Mouse (Mus musculus) forebrain, embryonic 10.5 days (tissue): ENCODE results near the gene Olfr1450. TPM values are rescaled to one million over a fixed set of nuclear protein-coding genes. Genes with fewer than 3 reads are reported as not detected.
"Not testable (repeated sequence)": the region's sequence is repeated elsewhere in the genome, so short reads cannot be mapped to it uniquely, and the experiment has no call there.

Source experiments
- DNase-seq: peaks from one replicate; pipeline ENCODE4 v3.0.0-alpha.2; 2017; ENCODE audit warnings: low spot score; ENCODE audit errors: extremely low spot score
- H3K27ac ChIP-seq: fragments of 300-500 bp; sonication (generic); 2 replicates; pipeline ENCODE4 v1.5.1; 2016; ENCODE audit warnings: mild to moderate bottlenecking
- H3K27me3 ChIP-seq: fragments of 300-500 bp; sonication (generic); 2 replicates; pipeline ENCODE4 v1.6.1; 2016; ENCODE audit warnings: mild to moderate bottlenecking; ENCODE audit not compliant: poor library complexity, severe bottlenecking
- H3K36me3 ChIP-seq: fragments of 300-500 bp; sonication (generic); replicated peaks from 2 replicates; pipeline ENCODE4 v1.6.1; 2016; ENCODE audit warnings: mild to moderate bottlenecking, moderate library complexity
- H3K4me1 ChIP-seq: fragments of 300-500 bp; sonication (generic); 2 replicates; pipeline ENCODE4 v1.6.1; 2016
- H3K4me3 ChIP-seq: fragments of 300-500 bp; sonication (generic); 2 replicates; pipeline ENCODE4 v1.5.1; 2016; ENCODE audit warnings: mild to moderate bottlenecking, moderate library complexity
- H3K9me3 ChIP-seq: fragments of 300-500 bp; sonication (generic); 2 replicates; pipeline ENCODE4 v1.6.1; 2016; ENCODE audit warnings: mild to moderate bottlenecking, moderate library complexity
- WGBS: fragments of 180-500 bp; shearing (Covaris S2); methylation state at CpG from one replicate; pipeline ENCODE4 v1.1.7; 2016; 5-methylcytosine and 5-hydroxymethylcytosine counted together
- polyA plus RNA-seq: library from polyadenylated mRNA; unstranded; fragments of >200 nt; fragmentation: Nextera tagmentation; extraction: Ambion mirVana; gene quantifications from 2 replicates; pipeline ENCODE4 v1.2.1, GENCODE M21; 2016

The Olfr1450 gene
- not detected in 2 replicates for polyA plus RNA-seq

DNA sequence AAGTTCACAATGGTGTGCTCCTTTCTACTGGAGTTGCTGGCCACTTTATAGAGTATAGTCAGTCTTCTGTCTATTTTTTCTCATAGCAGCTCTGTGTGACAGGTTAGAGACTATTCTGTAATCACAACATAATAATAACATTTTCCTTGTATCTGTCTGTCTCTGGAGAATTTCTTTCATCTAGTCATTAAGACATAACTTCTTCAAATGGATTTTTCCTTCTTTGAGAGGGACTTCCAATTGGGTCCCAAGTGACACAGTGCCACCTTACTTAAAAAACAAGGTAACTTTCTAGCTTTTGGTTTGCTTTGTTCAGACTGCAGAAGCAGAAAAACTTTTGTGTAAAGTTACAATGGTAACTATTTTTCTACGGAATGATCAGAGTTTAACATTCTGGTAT, at the start of gene Olfr1450:
Gene Olfr1450, plus strand, starts transcription at position 301 of the 400 bp plus-strand sequence.
- H3K4me3 ChIP-seq = no peak within 1 kb of the TSS
- no peak within 1 kb of the TSS for H3K27ac ChIP-seq
- peaks cover 23% of the 10 kb centered on the region for H3K9me3 ChIP-seq
- DNase-seq = no peak
- no peaks in the 10 kb centered on the region for H3K4me1 ChIP-seq
- no peaks in the 10 kb centered on the region for H3K36me3 ChIP-seq
- no peaks in the 10 kb centered on the region for H3K27me3 ChIP-seq
- 91% methylated on average over 1 of the region's 1 CpGs for WGBS

DNA sequence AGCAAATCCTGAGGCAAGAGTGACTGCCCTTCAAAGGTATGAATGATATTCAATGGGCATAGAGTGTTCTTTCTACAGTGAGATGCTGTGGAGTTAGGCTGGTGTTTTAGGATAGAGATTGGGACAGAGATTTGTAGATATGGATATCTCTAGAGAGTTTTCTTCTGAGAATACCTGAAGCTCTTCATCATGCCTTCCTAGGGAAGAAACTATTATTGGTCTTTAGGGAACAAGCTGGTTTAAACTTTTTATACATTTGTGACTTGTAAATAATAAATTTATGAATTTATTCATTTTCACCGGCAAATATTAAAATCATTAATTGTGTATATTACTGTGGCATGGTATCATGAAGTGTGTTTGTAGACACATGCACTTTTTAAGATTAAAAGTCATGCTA, 46.4 kb upstream of the Olfr1450 start, which contains the start of gene Olfr1447:
Gene Olfr1447, minus strand, starts transcription at position 101 of the 400 bp plus-strand sequence.
- DNase-seq = no peak
- Histone ChIP-seq H3K9me3 (peaks cover 32% of the 10 kb centered on the region), H3K4me3 (no peak within 1 kb of the TSS), H3K27me3 (no peaks in the 10 kb centered on the region), H3K27ac (no peak within 1 kb of the TSS), H3K36me3 (no peaks in the 10 kb centered on the region), H3K4me1 (no peaks in the 10 kb centered on the region)
- WGBS = 94% methylated on average over 1 of the region's 1 CpGs

DNA sequence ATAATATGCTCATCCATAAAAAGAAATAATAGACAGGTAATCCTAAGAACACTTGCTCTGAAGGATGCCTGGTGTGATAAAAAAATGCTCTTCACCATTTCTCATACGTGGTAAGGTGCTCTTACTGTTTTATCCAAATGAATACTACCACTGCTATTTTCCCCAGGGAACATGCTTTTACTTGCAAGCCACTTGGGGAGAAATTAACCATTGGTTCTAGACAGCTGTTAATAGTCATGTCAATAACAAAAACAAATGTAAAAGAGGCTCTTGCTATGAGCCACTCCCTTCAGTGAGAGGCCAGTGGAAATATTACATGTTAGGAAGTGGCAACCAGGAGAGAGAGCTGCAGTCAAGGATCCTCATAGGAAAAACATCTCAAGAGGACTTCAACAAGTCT, 25.7 kb upstream of the Olfr1450 start, which contains the start of gene Olfr1448:
Gene Olfr1448, minus strand, starts transcription at position 101 of the 400 bp plus-strand sequence.
- no peaks in the 10 kb centered on the region for H3K4me1 ChIP-seq
- no peak for DNase-seq
- 75% methylated on average over 1 of the region's 1 CpGs for WGBS
- no peaks in the 10 kb centered on the region for H3K27me3 ChIP-seq
- H3K36me3 ChIP-seq = no peaks in the 10 kb centered on the region
- peaks cover 15% of the 10 kb centered on the region for H3K9me3 ChIP-seq
- H3K4me3 ChIP-seq = no peak within 1 kb of the TSS
- H3K27ac ChIP-seq = no peak within 1 kb of the TSS

DNA sequence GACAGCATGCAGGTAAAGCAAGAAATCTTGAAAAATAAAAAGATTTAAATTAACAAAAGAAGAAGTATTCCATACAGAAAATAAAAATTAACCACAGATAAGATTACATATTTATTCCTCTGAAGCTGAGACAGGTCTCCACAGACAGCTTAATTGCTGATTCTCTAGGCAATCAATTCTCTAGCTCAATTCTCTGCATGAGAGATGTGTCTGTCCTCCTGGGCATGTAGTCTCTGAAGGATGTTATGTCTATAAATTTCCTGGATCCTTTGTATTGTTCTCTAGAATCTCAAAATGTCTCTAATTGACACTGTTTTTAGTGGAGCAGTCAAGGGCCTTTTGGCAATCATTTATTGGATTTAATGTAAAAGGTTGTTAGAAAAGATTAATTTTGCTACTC, 19.5 kb upstream of the Olfr1450 start, which contains the start of gene Olfr1449:
Gene Olfr1449, plus strand, starts transcription at position 301 of the 400 bp plus-strand sequence.
- no peak for DNase-seq
- Histone ChIP-seq H3K9me3 (peaks cover 35% of the 10 kb centered on the region), H3K4me1 (no peaks in the 10 kb centered on the region), H3K27me3 (no peaks in the 10 kb centered on the region), H3K27ac (no peak within 1 kb of the TSS), H3K4me3 (no peak within 1 kb of the TSS), H3K36me3 (no peaks in the 10 kb centered on the region)

DNA sequence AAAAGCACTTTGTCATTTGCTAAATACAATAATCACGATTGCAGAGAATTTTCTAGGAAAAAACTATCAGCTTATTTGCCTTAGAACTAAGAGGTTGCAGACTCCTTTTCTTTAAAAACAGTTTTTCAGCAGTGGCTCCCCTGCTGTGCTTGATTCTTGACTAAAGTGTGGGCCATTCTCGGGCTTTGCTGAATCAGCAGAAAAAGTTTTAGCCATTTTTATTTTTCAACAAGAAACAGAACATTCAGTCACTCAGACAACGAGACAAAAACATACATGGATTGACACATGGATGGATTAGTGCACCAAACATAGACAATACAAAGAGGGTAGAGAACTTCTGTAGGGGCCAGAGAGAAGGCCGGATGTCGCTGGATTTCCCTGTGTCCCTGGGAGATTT, 20.0 kb downstream of the Olfr1450 start:
- not testable (repeated sequence) for H3K27me3 ChIP-seq, H3K4me3 ChIP-seq, H3K36me3 ChIP-seq, H3K4me1 ChIP-seq, DNase-seq, H3K27ac ChIP-seq
- 86% methylated on average over 5 of the region's 5 CpGs for WGBS
- H3K9me3 ChIP-seq = peaks cover 46% of the 10 kb centered on the region

DNA sequence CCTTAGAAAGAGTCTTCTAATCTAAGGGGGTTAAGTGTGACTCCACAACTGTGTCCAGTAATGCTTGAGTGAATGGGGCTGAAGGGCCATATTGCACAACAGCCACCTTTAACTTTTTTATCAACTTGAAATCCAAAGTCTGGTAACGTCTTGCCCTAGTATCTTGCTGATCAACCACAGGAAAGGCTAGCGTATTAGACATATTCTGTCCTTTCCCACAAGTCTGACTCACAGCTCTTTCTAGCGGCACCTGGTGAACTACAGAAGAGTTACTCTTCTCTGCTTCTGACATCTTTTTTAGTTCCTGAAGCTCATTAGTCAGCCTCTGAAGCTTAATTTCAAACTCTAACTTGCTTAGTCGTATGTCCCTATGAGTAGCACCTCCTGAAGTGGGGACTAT, 42.3 kb downstream of the Olfr1450 start:
- not testable (repeated sequence) for DNase-seq, H3K4me3 ChIP-seq, H3K27ac ChIP-seq, H3K27me3 ChIP-seq, H3K36me3 ChIP-seq, H3K4me1 ChIP-seq
- WGBS = 97% methylated on average over 4 of the region's 4 CpGs
- peaks cover 38% of the 10 kb centered on the region for H3K9me3 ChIP-seq

DNA sequence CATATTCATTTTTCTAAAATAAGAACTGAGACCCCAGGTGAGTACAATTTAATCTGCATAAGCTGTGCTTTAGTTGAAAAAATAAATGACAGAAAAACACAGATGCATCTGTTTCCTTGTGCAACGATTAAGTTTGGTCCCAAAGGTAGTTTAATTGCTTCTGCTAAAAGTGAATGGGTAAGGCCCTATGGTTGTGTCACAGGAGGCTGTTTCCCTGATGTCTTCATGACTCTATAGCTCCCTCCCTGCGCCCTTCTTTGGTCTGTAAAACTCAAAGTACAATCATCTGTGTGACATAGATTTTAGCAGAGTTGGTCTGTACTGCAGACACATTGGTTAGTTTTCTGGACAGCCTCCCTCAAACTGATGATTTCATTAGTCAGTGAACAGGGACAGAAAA, 44.7 kb downstream of the Olfr1450 start, which contains the start of gene Olfr1451:
Gene Olfr1451, plus strand, starts transcription at position 301 of the 400 bp plus-strand sequence.
- H3K4me1 ChIP-seq = no peaks in the 10 kb centered on the region
- 67% methylated on average over 2 of the region's 2 CpGs for WGBS
- peaks cover 50% of the 10 kb centered on the region for H3K9me3 ChIP-seq
- H3K27ac ChIP-seq = no peak within 1 kb of the TSS
- no peak within 1 kb of the TSS for H3K4me3 ChIP-seq
- H3K36me3 ChIP-seq = no peaks in the 10 kb centered on the region
- no peak for DNase-seq
- H3K27me3 ChIP-seq = no peaks in the 10 kb centered on the region

Other genes starting within 250 kb of the Olfr1450 start
- 1.9 and 2.1 TPM in 2 replicates for gene Cntf, start 184.6 kb upstream of the Olfr1450 start, polyA plus RNA-seq
- 14.1 and 14.3 TPM in 2 replicates for gene Zfp91, start 154.1 kb upstream of the Olfr1450 start, polyA plus RNA-seq
- 0.76 and 0.77 TPM in 2 replicates for gene Lpxn, start 154.1 kb upstream of the Olfr1450 start, polyA plus RNA-seq
- gene Gm5244, start 103.6 kb upstream of the Olfr1450 start, polyA plus RNA-seq = not detected in 2 replicates
- gene Olfr1444, start 93.0 kb upstream of the Olfr1450 start, polyA plus RNA-seq = not detected in 2 replicates
- gene Olfr1445, start 66.4 kb upstream of the Olfr1450 start, polyA plus RNA-seq = not detected in 2 replicates
- gene Olfr1446, start 56.7 kb upstream of the Olfr1450 start, polyA plus RNA-seq = not detected in 2 replicates
- gene Olfr1447, start 46.5 kb upstream of the Olfr1450 start, polyA plus RNA-seq = not detected in 2 replicates
- not detected in 2 replicates for gene Olfr1448, start 25.8 kb upstream of the Olfr1450 start, polyA plus RNA-seq
- gene Olfr1449, start 19.4 kb upstream of the Olfr1450 start, polyA plus RNA-seq = not detected in 2 replicates
- not detected in 2 replicates for gene Olfr1451, start 44.8 kb downstream of the Olfr1450 start, polyA plus RNA-seq
- not detected in 2 replicates for gene Olfr1453, start 78.1 kb downstream of the Olfr1450 start, polyA plus RNA-seq
- gene Olfr1454, start 110.4 kb downstream of the Olfr1450 start, polyA plus RNA-seq = not detected in 2 replicates
- not detected in 2 replicates for gene Olfr1457, start 147.6 kb downstream of the Olfr1450 start, polyA plus RNA-seq
- gene Olfr1458, start 156.5 kb downstream of the Olfr1450 start, polyA plus RNA-seq = not detected in 2 replicates
- gene Olfr1459, start 199.3 kb downstream of the Olfr1450 start, polyA plus RNA-seq = not detected in 2 replicates
- not detected in 2 replicates for gene Olfr1461, start 212.7 kb downstream of the Olfr1450 start, polyA plus RNA-seq
- gene Olfr1462, start 235.5 kb downstream of the Olfr1450 start, polyA plus RNA-seq = not detected in 2 replicates